Comparison of ENCODE assay signal across 11 mouse cellular contexts in the genomic region with DNA sequence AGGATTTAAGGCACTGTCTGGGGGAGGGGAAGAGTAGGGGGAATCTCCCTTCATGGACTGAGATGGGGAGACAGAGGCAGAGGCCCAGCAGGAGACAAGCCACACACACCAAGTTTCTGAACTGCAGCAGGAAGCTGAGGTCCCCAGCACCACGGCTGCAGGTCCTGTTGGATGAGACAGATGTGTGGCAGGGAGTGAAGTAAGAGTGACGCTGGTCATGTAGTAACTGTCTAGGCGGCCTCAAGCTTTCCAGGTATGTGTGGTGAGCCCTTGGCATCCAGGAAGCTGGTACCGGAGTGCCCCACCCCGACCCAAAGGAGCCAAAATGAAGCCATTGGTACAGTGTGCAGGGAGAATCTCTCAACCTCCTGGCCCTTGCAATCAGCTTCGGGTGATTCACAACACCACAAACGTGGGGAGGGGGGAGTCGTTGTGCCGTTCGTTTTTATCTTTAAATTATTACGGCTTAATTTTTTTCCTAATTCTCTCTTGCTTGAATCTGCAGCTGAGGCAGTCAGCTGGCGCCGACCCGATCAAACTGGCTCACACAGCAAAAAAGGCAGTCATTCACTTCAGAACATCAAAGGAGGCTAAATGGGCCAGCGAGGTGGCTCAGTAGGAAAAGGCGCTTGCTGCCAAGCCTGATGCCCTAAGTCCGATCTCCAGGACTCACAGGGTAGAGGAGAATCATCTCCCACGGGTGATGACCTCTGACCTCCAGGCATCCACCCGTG. TPM values are rescaled to one million over a fixed set of nuclear protein-coding genes. Genes with fewer than 3 reads are reported as not detected.
DNase-seq lines count a peak whose midpoint lies in the region; ATAC-seq and TF ChIP-seq lines count a peak whose summit lies in the region.
"Had no signal": no experiment of that assay in that cellular context is flagged by ENCODE, and none has a peak within 500 bp of the region (broad histone marks: within the 10 kb centered on the region; RNA-seq: fewer than 3 reads in every experiment).

No protein-coding gene starts in this region.

- 0 out of 2 replicates have a peak overlapping the region, but pooled peaks have one; percentile 30 for H3K27ac ChIP-seq in heart, postnatal 0 days (ENCODE audit: low read depth)
- peak overlapping the region; percentile 86 for H3K27ac ChIP-seq in embryonic facial prominence, embryonic 10.5 days (replicated peaks)
- peak overlapping the region; percentile 38; the same call in 1 of the 2 replicates for H3K27ac ChIP-seq in liver, embryonic 12.5 days

- peak overlapping the region; percentile 33; the same call in 1 of the 2 replicates for H3K4me2 ChIP-seq in heart, postnatal 0 days (ENCODE audit: low read depth, low read length)
- peak overlapping the region; percentile 32 for H3K4me2 ChIP-seq in liver, embryonic 12.5 days

- H3K36me3 ChIP-seq in heart, postnatal 0 days (replicated peaks; ENCODE audit: control insufficient read depth, insufficient read depth, low read length), result no peaks in the 10 kb centered on the region
- H3K36me3 ChIP-seq in embryonic facial prominence, embryonic 10.5 days (replicated peaks), result peaks cover 34% of the 10 kb centered on the region
- H3K36me3 ChIP-seq in liver, embryonic 12.5 days, result no peaks in the 10 kb centered on the region

- H3K9me3 ChIP-seq in heart, postnatal 0 days (replicated peaks; ENCODE audit: control insufficient read depth, low read length), result no peaks in the 10 kb centered on the region
- no peaks in the 10 kb centered on the region for H3K9me3 ChIP-seq in embryonic facial prominence, embryonic 10.5 days
- H3K9me3 ChIP-seq in liver, embryonic 12.5 days (replicated peaks), result no peaks in the 10 kb centered on the region

- no peak for TF ChIP-seq CTCF in heart, postnatal 0 days (IDR thresholded peaks at IDR 0.05; ENCODE audit: low read depth)

- DNase-seq in heart, postnatal 0 days (ENCODE audit: low spot score), result no peak
- no peak for DNase-seq in heart, postnatal 36 days
- DNase-seq in 3T3-L1 (ENCODE audit: low read depth, low spot score), result peak; percentile 57
- peak; percentile 49 for DNase-seq in embryonic facial prominence, embryonic 10.5 days (ENCODE audit: low spot score)
- DNase-seq in right cerebral cortex, postnatal 14 days, result no peak
- DNase-seq in urinary bladder, adult 18-20 months (ENCODE audit: low spot score in 2 of 2), result no peak
- DNase-seq in right cerebral cortex, postnatal 4 days, result no peak
- DNase-seq: kidney, adult 9 months; spleen, adult 18-20 months had no signal

- H3K4me1 ChIP-seq in heart, postnatal 0 days (ENCODE audit: control insufficient read depth, insufficient read depth), result no peaks in the 10 kb centered on the region
- H3K4me1 ChIP-seq in embryonic facial prominence, embryonic 10.5 days, result peaks cover 85% of the 10 kb centered on the region
- peaks cover 26% of the 10 kb centered on the region for H3K4me1 ChIP-seq in liver, embryonic 12.5 days

- no peak for TF ChIP-seq EP300 in heart, postnatal 0 days (IDR thresholded peaks at IDR 0.05; ENCODE audit: low read depth)

- ATAC-seq in heart, postnatal 0 days (ENCODE audit: insufficient read depth, low read depth), result no peak
- no peak for ATAC-seq in liver, embryonic 12.5 days

- H3K9ac ChIP-seq in heart, postnatal 0 days (replicated peaks; ENCODE audit: low read depth, low read length), result no peak overlapping the region
- no peak overlapping the region; the same call in 1 of the 2 replicates for H3K9ac ChIP-seq in liver, embryonic 12.5 days

- 19% methylated on average over 19 of the region's 19 CpGs for WGBS in heart, postnatal 0 days
- WGBS in embryonic facial prominence, embryonic 10.5 days, result 6% methylated on average over 19 of the region's 19 CpGs
- 26% methylated on average over 19 of the region's 19 CpGs for WGBS in liver, embryonic 12.5 days (ENCODE audit: insufficient replicate concordance)

- intact Hi-C loops in heart, postnatal 36 days (cut with DNase I), result no loop called here

- no peak overlapping the region for H3K4me3 ChIP-seq in heart, postnatal 0 days (ENCODE audit: low read depth, low read length)
- H3K4me3 ChIP-seq in embryonic facial prominence, embryonic 10.5 days, result peak overlapping the region; percentile 65
- H3K4me3 ChIP-seq in liver, embryonic 12.5 days, result no peak overlapping the region

- peaks cover 25% of the 10 kb centered on the region for H3K27me3 ChIP-seq in heart, postnatal 0 days (ENCODE audit: control insufficient read depth, insufficient read depth, low read length)
- H3K27me3 ChIP-seq in embryonic facial prominence, embryonic 10.5 days (replicated peaks; ENCODE audit: low read depth, poor library complexity, severe bottlenecking), result peaks cover 33% of the 10 kb centered on the region
- H3K27me3 ChIP-seq in liver, embryonic 12.5 days (replicated peaks), result peaks cover 32% of the 10 kb centered on the region

RNA-seq across cellular contexts. Expression of gene Tmem119, which starts 3.0 kb away (rescaled TPM):
- 19.9 and 28.4 TPM in 2 replicates for total RNA-seq in heart, postnatal 0 days (2014; rRNA removed; ENCODE audit: low replicate concordance)
- 12.4 and 13.0 TPM in 2 replicates for polyA plus RNA-seq in heart, postnatal 0 days (2015; fragmentation: Nextera tagmentation; extraction: Ambion mirVana)
- 1 to 10 TPM; 5.6 to 5.9 TPM for total RNA-seq in heart, postnatal 36 days (2021)
- polyA plus RNA-seq in embryonic facial prominence, embryonic 10.5 days (2016; fragmentation: Nextera tagmentation; extraction: Ambion mirVana), result 72.7 and 83.3 TPM in 2 replicates
- 7.2 and 9.8 TPM in 2 replicates for polyA plus RNA-seq in liver, embryonic 12.5 days (2016; fragmentation: Nextera tagmentation; extraction: Ambion mirVana)
- total RNA-seq: monocyte, adult 5-6 weeks had no signal

RNA-seq across cellular contexts. Expression of gene Iscu, which starts 24.8 kb away (rescaled TPM):
- 116 and 149 TPM in 2 replicates for total RNA-seq in heart, postnatal 0 days (2014; rRNA removed; ENCODE audit: low replicate concordance)
- polyA plus RNA-seq in heart, postnatal 0 days (2015; fragmentation: Nextera tagmentation; extraction: Ambion mirVana), result 210 and 215 TPM in 2 replicates
- total RNA-seq in heart, postnatal 36 days (2021), result 100 to 1,000 TPM; 164 to 172 TPM
- 99.7 and 103 TPM in 2 replicates for polyA plus RNA-seq in embryonic facial prominence, embryonic 10.5 days (2016; fragmentation: Nextera tagmentation; extraction: Ambion mirVana)
- polyA plus RNA-seq in liver, embryonic 12.5 days (2016; fragmentation: Nextera tagmentation; extraction: Ambion mirVana), result 109 and 112 TPM in 2 replicates

RNA-seq across cellular contexts. Expression of gene Sart3, which starts 25.0 kb away (rescaled TPM):
- total RNA-seq in heart, postnatal 0 days (2014; rRNA removed; ENCODE audit: low replicate concordance), result 15.8 and 22.3 TPM in 2 replicates
- 11.9 and 12.8 TPM in 2 replicates for polyA plus RNA-seq in heart, postnatal 0 days (2015; fragmentation: Nextera tagmentation; extraction: Ambion mirVana)
- total RNA-seq in heart, postnatal 36 days (2021), result 10 to 100 TPM; 12.4 to 16.6 TPM
- polyA plus RNA-seq in embryonic facial prominence, embryonic 10.5 days (2016; fragmentation: Nextera tagmentation; extraction: Ambion mirVana), result 79.0 and 80.9 TPM in 2 replicates
- 39.9 and 40.4 TPM in 2 replicates for polyA plus RNA-seq in liver, embryonic 12.5 days (2016; fragmentation: Nextera tagmentation; extraction: Ambion mirVana)

RNA-seq across cellular contexts. Expression of gene Selplg, which starts 35.1 kb away (rescaled TPM):
- 1.6 and 5.0 TPM in 2 replicates for total RNA-seq in heart, postnatal 0 days (2014; rRNA removed; ENCODE audit: low replicate concordance)
- polyA plus RNA-seq in heart, postnatal 0 days (2015; fragmentation: Nextera tagmentation; extraction: Ambion mirVana), result 1.2 and 1.7 TPM in 2 replicates
- 1 to 10 TPM; 3.1 to 4.6 TPM for total RNA-seq in heart, postnatal 36 days (2021)
- polyA plus RNA-seq in embryonic facial prominence, embryonic 10.5 days (2016; fragmentation: Nextera tagmentation; extraction: Ambion mirVana), result 0.58 and 0.83 TPM in 2 replicates
- 10.8 and 11.6 TPM in 2 replicates for polyA plus RNA-seq in liver, embryonic 12.5 days (2016; fragmentation: Nextera tagmentation; extraction: Ambion mirVana)

Comparison
In these comparisons a context has a peak if more than half of its experiments do, and no peak if none do; other contexts are left out.
1. DNase-seq: peak in 3T3-L1 (single experiment) and embryonic facial prominence, embryonic 10.5 days (single experiment); none in heart, postnatal 0 days (single experiment), heart, postnatal 36 days (0 of 2), right cerebral cortex, postnatal 14 days (single experiment), urinary bladder, adult 18-20 months (0 of 2) and right cerebral cortex, postnatal 4 days (single experiment).
2. H3K27ac ChIP-seq: peak in every context shown above with its lines; median percentile 86 in embryonic facial prominence, embryonic 10.5 days; 38 in liver, embryonic 12.5 days; 30 in heart, postnatal 0 days.